Mouse (Mus musculus) bone marrow, adult 2 months (tissue): ENCODE results near the gene Phf21b. TPM values are rescaled to one million over a fixed set of nuclear protein-coding genes. Genes with fewer than 3 reads are reported as not detected.

ENCODE experiments used
- H3K27ac ChIP-seq: fragments of 200-500 bp; 2 replicates; pipeline ENCODE4 v1.5.1; 2012; ENCODE audit warnings: low read depth, mild to moderate bottlenecking, control low read depth, inconsistent platforms, low read length; ENCODE audit not compliant: control insufficient read depth, poor library complexity, insufficient read depth
- H3K4me1 ChIP-seq: fragments of 200-500 bp; 2 replicates; pipeline ENCODE4 v1.6.1; 2011; ENCODE audit warnings: low read length; ENCODE audit not compliant: control insufficient read depth, insufficient read depth
- H3K4me3 ChIP-seq: fragments of 200-500 bp; replicated peaks from 2 replicates; pipeline ENCODE3; 2011; ENCODE audit warnings: mild to moderate bottlenecking, low read depth, low read length, control low read depth; ENCODE audit not compliant: control insufficient read depth
- CTCF ChIP-seq: fragments of 200-500 bp; IDR thresholded peaks from 2 replicates; pipeline ENCODE4 v1.5.1; 2011; ENCODE audit warnings: low read length, control low read depth; ENCODE audit not compliant: control insufficient read depth, insufficient read depth
- POLR2A ChIP-seq: fragments of 200-500 bp; IDR thresholded peaks from 2 replicates; pipeline ENCODE4 v1.6.1; 2011; ENCODE audit warnings: low read depth, mild to moderate bottlenecking, control low read depth, low read length, borderline replicate concordance; ENCODE audit not compliant: control insufficient read depth
- WGBS: fragments of 180-500 bp; shearing (Covaris S2); methylation state at CpG from one replicate; pipeline ENCODE4 v1.1.7; 2018; 5-methylcytosine and 5-hydroxymethylcytosine counted together
- polyA plus RNA-seq: library from polyadenylated mRNA; stranded (reverse); fragments of >200 nt; gene quantifications from 2 replicates; pipeline ENCODE4 v1.2.4, GENCODE M21; 2011; ENCODE audit warnings: low replicate concordance; ENCODE audit not compliant: missing spikeins, insufficient read depth, insufficient read length

Gene Phf21b
- polyA plus RNA-seq, 1 experiment = 9.5 TPM

DNA sequence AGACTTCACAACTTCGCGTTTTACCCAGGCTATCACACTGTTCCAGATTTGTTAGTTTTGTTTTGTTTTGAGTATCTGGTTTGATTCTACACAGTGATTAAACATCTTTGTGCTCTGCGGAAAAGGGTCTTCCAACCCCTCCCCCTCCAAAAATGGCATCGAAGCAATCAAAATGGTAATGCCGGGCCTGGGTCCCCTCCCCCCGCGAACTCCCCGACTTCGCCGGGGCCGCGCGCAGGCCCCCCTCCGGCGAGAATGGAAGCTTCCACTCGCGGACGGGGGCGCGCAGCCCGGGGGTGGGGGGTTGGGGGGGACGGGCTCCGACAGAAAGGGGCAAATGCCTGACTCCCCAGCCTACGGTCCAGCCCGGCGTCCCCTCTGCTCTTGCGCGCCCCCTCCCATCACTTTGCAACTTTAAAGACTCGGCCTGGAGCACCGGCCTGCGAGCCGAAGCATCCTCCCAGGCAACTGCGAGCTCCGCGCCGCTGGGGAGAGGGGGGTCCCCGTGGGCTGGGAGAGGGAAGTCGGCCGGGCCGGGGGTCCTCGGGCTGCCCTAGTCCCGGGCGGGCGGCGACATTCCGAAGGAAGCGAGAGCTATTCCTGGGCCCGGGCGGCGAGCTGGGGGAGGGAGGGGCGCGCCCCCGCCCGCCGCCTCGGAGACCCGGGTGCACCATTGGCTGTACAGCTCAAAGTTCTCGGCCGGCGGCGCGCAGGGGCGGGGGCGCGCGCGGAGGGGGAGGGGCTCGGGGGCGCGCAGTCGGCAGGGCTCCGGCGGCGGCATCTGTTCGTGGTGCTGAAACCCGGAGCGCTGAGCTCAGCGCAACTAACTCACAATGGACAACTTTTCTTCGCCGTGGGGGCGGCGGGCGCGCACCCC lies 2.4 kb downstream of the Phf21b start:
- under 1% methylated on average over 79 of the region's 84 CpGs for WGBS
- no peaks in the 10 kb centered on the region for H3K4me1 ChIP-seq
- TF ChIP-seq CTCF (no peak), POLR2A (no peak)

DNA sequence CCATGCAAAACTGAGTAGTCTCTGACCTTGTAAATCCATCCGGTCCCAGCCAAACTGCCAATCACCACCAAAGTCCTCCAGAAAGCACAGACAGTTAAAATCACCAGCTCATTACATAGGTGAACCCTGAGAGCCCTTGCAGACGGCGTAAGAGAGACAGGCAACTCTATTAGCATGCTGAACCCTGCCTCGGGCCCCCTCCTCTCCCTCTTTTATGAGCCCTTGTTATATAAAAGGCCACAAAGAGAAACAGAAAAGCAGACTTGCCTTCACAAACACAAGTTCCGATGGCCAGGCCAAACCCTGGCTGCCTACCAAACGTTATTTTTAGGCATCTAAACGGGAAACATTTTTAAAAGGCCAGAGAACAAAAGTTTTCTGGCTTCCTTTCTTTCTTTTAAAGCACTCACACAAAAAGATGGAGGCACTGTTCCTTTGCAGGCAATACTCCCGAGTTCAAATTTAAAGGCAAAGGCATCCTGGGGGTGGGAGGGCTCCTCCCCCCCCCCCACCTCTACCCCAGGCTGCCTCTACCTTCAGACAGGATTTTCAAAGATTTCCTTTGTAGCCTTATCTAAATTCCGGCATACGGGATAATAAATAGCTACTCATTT lies 3.3 kb downstream of the Phf21b start:
- no peak overlapping the region for H3K4me3 ChIP-seq
- TF ChIP-seq POLR2A = no peak
- TF ChIP-seq CTCF = no peak
- no peak overlapping the region for H3K27ac ChIP-seq
- WGBS = 8% methylated on average over 10 of the region's 10 CpGs
- no peaks in the 10 kb centered on the region for H3K4me1 ChIP-seq

More for the DNA sequence above, 2.4 kb downstream of the Phf21b start:
- Histone ChIP-seq H3K27ac (no peak overlapping the region), H3K4me3 (no peak overlapping the region)

DNA sequence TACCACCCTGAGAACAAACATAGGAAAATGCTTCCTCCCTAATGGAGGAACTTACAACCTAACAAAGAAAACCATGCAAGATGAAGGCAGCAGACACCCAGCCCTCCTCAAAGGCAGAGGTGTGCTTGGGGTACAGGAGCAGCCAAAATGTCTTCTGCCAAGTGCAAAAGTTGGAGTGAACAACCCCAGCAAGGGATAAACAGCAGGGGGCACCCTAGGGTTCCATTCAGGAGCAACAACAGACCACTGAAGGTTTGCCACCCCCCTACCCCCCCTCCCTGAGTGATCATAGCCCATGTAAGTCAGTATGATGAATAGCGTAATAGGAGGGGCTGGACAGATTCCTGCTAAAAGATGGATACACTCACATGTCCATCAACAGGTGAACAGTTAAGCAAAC lies 5.5 kb downstream of the Phf21b start:
- Histone ChIP-seq H3K27ac (no peak overlapping the region), H3K4me1 (no peaks in the 10 kb centered on the region), H3K4me3 (no peak overlapping the region)
- WGBS = 85% methylated on average over 1 of the region's 1 CpGs
- no peak for TF ChIP-seq CTCF
- no peak for TF ChIP-seq POLR2A

DNA sequence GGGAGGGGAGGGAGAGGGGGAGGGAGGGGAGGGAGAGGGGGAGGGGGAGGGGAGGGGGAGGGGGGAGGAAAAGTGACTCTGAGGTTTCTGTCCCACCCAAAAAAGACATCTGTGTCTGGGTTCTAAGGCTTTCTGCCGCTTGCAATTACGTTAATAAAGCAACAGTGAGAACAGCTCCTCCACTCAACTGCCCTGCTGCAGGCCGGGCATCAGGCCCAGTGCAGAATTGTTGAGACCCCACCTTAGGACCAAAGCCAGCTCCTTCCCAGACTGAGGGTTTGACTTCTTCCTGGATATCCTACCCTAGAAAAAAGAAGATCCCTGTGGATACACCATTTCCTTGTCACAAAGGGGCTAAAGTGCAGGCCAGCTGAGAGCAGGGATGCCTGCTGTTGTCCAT lies 9.6 kb downstream of the Phf21b start:
- Histone ChIP-seq H3K27ac (no peak overlapping the region), H3K4me1 (no peaks in the 10 kb centered on the region), H3K4me3 (no peak overlapping the region)
- TF ChIP-seq CTCF (no peak), POLR2A (no peak)
- 75% methylated on average over 3 of the region's 3 CpGs for WGBS

GRCm38 (mm10) chr15:84844831-84845230 lies 11.0 kb downstream of the Phf21b start:
- Histone ChIP-seq H3K4me1 (no peaks in the 10 kb centered on the region; the same call in 1 of the 2 replicates), H3K27ac (no peak overlapping the region), H3K4me3 (no peak overlapping the region)
- TF ChIP-seq POLR2A (no peak), CTCF (no peak)
- WGBS = 58% methylated on average over 4 of the region's 4 CpGs

DNA sequence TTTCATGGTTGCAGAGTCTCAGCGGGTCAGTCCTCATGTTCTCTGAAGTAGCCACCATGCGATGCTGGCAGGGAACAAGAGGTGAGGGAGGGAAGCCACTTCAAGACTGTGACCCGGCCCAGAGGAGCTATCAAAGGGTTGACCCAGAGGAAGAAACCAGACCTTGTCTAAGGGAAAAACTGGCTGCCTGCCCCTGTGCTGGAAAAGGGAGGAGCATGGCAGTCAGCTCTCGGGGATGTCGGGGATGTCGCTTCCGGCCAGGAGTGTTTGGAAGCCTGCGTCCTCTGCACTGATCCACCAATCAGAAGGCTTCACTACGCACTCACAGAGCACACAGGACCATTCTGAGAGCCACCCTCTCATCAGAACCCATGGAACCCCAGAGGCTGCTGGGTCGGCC lies 12.8 kb downstream of the Phf21b start:
- TF ChIP-seq POLR2A = no peak
- TF ChIP-seq CTCF = no peak
- H3K4me3 ChIP-seq = no peak overlapping the region
- no peak overlapping the region for H3K27ac ChIP-seq
- H3K4me1 ChIP-seq = no peaks in the 10 kb centered on the region; the same call in 1 of the 2 replicates
- 84% methylated on average over 10 of the region's 10 CpGs for WGBS

- H3K4me1 ChIP-seq = no peaks in the 10 kb centered on the region; the same call in 1 of the 2 replicates
- 58% methylated on average over 19 of the region's 19 CpGs for WGBS
- H3K4me3 ChIP-seq = no peak overlapping the region
- H3K27ac ChIP-seq = no peak overlapping the region
- no peak for TF ChIP-seq CTCF
- TF ChIP-seq POLR2A = no peak
These were observed 13.7 kb downstream of the Phf21b start for GRCm38 (mm10) chr15:84841925-84842821.
